Mouse (Mus musculus) NIH3T3 (cell line): Measurements from ENCODE around the gene Nceh1.
"Not testable (repeated sequence)": the region's sequence is repeated elsewhere in the genome, so short reads cannot be mapped to it uniquely, and the experiment has no call there.

Experiments
- DNase-seq: peaks from one replicate; pipeline ENCODE4 v3.0.0-alpha.2; 2012; ENCODE audit warnings: low read depth

The Nceh1 gene

GRCm38 (mm10) chr3:27228530-27229309, 46.0 kb downstream of the Nceh1 start:
- DNase-seq = no peak

GRCm38 (mm10) chr3:27233361-27233760, 50.6 kb downstream of the Nceh1 start:
- DNase-seq = no peak

DNA sequence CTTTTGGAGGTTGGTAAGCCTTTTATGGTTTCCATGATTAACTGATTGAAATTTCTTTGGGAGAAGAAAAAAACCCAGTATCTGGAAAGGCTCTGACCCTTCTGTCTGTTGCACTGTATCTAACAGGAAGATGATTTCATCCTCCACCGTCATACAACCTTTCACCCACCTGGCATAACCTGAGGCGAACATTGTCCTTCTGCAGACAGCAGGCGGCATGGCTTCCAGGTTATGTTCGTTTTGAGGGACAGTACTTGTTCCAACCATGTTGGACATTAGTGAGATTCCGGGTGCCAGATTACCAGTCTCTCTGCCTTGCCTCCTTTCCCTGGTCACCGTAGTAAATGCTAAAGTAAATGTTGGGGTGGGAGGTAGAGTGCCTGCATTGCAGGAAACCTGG, 51.1 kb downstream of the Nceh1 start:
- DNase-seq = no peak

GRCm38 (mm10) chr3:27234976-27235375, 52.2 kb downstream of the Nceh1 start:
- no peak for DNase-seq

DNA sequence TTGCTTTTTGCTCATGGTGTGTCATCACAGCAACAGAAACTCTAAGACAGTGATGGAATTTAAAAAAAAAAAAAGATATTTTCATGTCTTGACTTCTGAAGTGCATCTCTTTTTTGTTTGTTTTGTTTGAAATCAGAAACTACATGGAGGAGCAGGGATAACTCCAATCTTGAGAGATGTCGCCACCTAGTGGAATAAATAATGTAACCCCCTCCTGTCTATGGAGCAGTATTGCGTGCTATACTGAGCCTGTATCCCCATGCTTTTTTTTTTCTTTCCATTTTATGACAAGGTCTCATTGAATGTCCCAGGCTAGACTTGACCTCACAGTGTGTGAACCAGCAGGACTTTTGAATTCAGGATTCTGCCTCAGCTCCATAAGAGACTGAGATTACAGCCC, 54.5 kb downstream of the Nceh1 start:
- peak; percentile 90 for DNase-seq

GRCm38 (mm10) chr3:27238563-27238962, 55.8 kb downstream of the Nceh1 start:
- DNase-seq = no peak

GRCm38 (mm10) chr3:27239568-27239967, 56.8 kb downstream of the Nceh1 start:
- DNase-seq = no peak

GRCm38 (mm10) chr3:27241864-27242263, 59.1 kb downstream of the Nceh1 start:
- DNase-seq = no peak

- DNase-seq = no peak
Measured at GRCm38 (mm10) chr3:27246166-27246565, 63.4 kb downstream of the Nceh1 start.

GRCm38 (mm10) chr3:27247785-27248184, 65.0 kb downstream of the Nceh1 start:
- DNase-seq = no peak

GRCm38 (mm10) chr3:27249030-27249429, 66.3 kb downstream of the Nceh1 start:
- no peak for DNase-seq

DNA sequence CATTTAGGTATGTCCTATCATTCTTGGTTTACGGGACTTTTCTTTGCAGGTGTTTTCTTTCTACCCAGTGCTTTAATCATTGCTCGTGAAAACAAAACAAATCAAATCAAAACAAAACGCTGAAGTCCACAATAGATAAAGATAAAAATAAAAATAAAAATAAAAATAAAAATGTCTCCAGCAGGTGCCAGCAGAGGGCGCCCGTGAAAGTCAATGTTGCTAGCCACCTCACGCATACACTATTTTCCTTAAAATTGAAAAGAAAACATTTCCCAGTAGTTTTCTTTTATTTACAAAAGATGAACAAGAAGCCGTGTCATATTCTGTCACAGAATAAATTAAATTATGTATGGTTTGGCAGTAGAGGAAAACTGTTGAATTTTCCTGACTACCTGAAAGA, 68.2 kb downstream of the Nceh1 start:
- peak; percentile 62 for DNase-seq

DNA sequence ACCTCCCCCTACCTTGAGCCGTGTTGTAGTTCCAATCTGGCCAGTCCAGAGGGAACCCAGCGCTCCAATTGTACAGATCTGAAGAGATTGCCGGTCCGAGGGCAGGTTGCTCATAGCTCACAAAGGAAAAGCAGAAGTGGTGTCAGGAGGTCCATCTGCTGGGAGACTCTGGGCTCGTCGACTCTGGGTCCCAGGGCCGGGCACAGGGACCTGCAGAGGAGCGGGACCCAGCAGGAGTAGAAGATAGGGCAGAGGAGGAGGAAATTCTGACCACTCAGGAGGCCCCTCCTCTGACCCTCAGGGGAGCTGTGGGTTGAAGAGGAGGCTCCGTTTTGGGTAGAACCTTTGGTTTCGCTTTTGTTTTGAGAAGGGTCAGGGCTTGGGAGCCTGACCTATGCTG, 75.7 kb downstream of the Nceh1 start:
- DNase-seq = no peak

DNA sequence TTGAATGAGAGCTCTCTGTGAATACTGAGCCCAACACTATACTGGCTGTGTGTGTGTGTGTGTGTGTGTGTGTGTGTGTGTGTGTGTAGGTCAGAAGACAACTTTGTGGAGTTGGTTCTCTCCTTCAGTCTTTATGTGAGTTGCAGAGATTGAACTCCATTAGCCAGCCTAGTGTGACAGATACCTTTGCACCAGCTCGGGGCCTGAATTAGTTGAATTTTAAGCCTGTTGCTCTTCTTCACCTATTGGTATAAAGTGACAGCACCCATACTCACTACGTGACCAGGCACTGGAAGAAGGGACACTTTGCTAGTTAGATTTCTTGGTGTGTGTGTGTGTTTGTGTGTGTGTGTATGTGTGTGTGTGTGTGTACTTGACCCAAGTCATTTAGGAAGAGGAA, 77.6 kb downstream of the Nceh1 start:
- DNase-seq = no peak

DNA sequence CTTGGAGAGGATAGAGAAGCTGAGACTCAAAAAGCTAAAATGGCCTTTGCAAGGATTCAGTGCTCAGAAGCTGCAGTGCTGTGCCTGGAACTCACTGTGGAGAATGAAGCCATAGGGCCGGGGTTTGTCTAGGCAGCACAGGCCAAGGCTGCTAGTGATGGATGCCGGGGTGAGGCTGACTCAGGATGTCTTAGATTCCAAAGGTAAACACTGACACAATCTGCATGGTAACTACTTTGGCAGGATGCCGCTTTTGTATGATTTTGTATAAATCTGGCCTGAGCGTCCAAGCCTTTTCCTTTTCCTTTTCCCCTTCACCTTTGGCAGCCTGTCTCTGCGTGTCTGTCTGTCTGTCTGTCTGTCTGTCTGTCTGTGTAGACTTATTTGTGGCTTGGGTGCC, 84.6 kb downstream of the Nceh1 start:
- peak; percentile 74 for DNase-seq

- no peak for DNase-seq
Measured at GRCm38 (mm10) chr3:27267887-27268286, 85.1 kb downstream of the Nceh1 start.

DNA sequence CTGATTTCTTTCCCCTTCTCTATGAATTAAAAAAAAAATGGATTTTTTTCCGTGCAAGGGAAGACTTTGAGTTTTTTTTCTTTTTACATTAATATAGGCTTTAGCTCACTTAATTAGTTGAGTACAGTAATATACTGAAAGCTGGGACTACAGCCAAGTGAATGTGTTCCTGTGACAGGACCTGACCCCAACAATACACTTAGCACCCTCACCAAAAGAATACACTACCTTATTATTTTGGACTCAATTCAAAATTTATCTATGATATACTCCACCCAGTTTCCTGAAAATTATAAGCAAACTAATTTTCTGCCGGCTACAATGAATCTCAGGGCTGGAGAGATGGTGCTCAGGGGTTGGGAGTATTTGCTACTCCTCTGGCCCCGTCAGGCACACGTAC, 86.4 kb downstream of the Nceh1 start:
- DNase-seq = no peak

DNA sequence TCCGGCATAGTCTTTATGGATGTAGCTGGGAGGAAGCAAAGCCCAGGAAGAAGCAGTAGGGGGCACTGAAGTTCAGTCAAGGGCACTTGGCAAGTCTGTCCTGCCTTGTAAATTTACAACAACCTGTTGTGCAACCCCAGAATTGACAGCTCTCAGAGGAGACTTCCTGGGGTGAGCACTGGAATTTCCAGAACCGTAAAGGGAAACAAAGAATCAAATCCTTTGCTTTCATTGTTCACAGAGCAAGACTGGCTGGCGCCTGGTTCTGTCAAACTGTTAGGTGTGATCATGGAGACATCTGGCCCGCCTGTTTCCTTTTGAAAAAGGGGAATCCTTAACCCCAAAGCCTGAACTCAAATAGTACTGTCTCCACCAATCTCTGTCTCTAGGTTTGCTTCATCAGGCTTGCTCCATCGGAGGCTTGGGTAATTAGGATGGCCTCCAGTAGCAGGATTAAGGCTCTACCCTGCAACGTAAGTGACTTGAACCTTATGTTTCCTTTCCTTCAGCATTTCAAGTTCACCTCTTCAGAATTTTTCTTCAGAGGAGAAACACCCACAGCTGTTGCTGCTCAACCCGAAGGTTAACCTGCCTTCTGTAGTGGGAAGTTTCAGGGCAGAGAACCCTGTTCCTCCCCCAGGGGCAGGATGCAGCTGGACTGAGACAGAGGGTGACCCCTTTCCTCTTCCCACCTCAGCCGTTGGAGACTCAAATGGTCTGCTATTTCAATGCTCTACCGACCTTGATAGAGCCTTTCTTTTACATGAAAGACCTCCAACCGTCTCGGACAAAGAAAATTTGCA, 87.6 kb downstream of the Nceh1 start:
- DNase-seq = peak; percentile 80

DNA sequence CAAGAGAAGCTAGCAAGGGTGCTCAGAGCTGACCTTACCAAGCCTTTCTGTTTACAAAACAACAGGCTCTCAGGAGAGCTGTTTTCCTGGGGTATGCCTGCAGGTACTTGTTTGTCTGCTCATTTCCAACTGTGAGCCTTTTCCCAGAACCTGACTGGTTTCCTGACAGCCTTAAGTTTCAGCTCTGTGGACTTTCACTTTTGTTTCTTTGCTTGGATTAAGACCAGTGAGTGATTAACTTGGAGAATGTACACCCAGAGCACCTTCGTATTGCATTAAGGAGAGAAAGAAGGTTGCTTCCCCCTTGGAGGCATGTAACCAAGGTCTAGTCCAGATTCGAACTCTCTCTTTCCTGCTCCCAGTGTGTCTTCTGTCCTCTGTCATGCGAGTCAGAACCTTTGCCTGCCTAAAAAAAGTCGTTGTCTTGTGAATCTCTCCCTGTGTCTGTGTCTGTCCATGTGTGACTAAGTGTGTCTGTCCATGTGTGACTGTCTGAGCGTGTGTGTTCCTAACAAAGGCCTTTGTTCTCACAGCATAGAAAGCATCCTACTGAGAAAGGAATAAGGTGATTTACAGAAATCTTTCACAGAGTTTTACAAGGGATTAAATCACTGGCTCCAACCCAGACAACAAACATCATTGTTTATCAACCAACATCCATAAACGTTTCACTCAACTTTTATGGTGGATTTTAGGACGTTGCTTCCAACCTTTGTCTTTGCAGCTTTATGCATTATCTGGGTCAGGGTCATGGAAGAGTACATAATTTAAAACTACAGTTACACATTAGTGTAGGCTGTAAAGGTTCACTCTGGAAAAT, 90.4 kb downstream of the Nceh1 start:
- DNase-seq = no peak

DNA sequence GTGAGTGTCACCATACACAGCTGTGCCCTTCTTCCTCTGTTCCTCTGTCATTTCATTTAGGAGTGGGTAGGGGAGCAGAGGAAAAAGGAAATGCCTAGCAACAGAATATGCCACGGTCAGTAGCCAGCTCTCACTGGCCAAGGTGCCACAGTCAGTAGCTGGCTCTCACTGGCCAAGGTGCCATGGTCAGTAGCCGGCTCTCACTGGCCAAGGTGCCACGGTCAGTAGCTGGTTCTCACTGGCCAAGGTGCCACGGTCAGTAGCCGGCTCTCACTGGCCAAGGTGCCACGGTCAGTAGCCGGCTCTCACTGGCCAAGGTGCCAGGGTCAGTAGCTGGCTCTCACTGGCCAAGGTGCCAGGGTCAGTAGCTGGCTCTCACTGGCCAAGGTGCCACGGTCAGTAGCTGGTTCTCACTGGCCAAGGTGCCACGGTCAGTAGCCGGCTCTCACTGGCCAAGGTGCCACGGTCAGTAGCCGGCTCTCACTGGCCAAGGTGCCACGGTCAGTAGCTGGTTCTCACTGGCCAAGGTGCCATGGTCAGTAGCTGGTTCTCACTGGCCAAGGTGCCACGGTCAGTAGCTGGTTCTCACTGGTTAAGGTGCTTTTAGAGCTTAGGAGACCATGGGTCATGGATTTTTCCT, 96.6 kb downstream of the Nceh1 start:
- not testable (repeated sequence) for DNase-seq

- DNase-seq = peak; percentile 77
Measured at GRCm38 (mm10) chr3:27280280-27280749, 97.5 kb downstream of the Nceh1 start.
